Mouse (Mus musculus) liver, embryonic 13.5 days (tissue): Measurements from ENCODE around the gene Macf1. TPM values are rescaled to one million over a fixed set of nuclear protein-coding genes. Genes with fewer than 3 reads are reported as not detected.

Experiments used
- ATAC-seq: fragments of 200-750 bp; cut with Nextera tagmentation; 2 replicates; pipeline ENCODE4 v1.8.0; 2017; ENCODE audit warnings: low read depth, mild to moderate bottlenecking, moderate number of reproducible peaks, moderate library complexity
- DNase-seq: peaks from one replicate; pipeline ENCODE4 v3.0.0; 2022
- H3K27ac ChIP-seq: fragments of 300-500 bp; sonication (generic); 2 replicates; pipeline ENCODE4 v1.5.1; 2015; ENCODE audit warnings: moderate library complexity, mild to moderate bottlenecking, inconsistent platforms
- H3K27me3 ChIP-seq: fragments of 300-500 bp; sonication (generic); 2 replicates; pipeline ENCODE4 v1.6.1; 2015; ENCODE audit warnings: mild to moderate bottlenecking, inconsistent platforms
- H3K36me3 ChIP-seq: fragments of 300-500 bp; sonication (generic); 2 replicates; pipeline ENCODE4 v1.6.1; 2015; ENCODE audit warnings: mild to moderate bottlenecking, inconsistent platforms
- H3K4me1 ChIP-seq: fragments of 300-500 bp; sonication (generic); replicated peaks from 2 replicates; pipeline ENCODE4 v1.6.1; 2015; ENCODE audit warnings: inconsistent platforms
- H3K4me2 ChIP-seq: fragments of 300-500 bp; sonication (generic); 2 replicates; pipeline ENCODE4 v1.6.1; 2015; ENCODE audit warnings: inconsistent platforms, mild to moderate bottlenecking, moderate library complexity
- H3K4me3 ChIP-seq: fragments of 300-500 bp; sonication (generic); replicated peaks from 2 replicates; pipeline ENCODE4 v1.5.1; 2015; ENCODE audit warnings: mild to moderate bottlenecking, inconsistent platforms
- H3K9ac ChIP-seq: fragments of 300-500 bp; sonication (generic); 2 replicates; pipeline ENCODE4 v1.6.1; 2015; ENCODE audit warnings: mild to moderate bottlenecking, inconsistent platforms
- H3K9me3 ChIP-seq: fragments of 300-500 bp; sonication (generic); replicated peaks from 2 replicates; pipeline ENCODE4 v1.6.1; 2016; ENCODE audit warnings: inconsistent platforms
- WGBS: fragments of 180-500 bp; shearing (Covaris S2); methylation state at CpG from one replicate; pipeline ENCODE4 v1.1.7; 2015; ENCODE audit not compliant: insufficient replicate concordance; 5-methylcytosine and 5-hydroxymethylcytosine counted together
- polyA plus RNA-seq: library from polyadenylated mRNA; unstranded; fragments of >200 nt; fragmentation: Nextera tagmentation; extraction: Ambion mirVana; gene quantifications from 2 replicates; pipeline ENCODE4 v1.2.1, GENCODE M21; 2015

The Macf1 gene
- 9.5 and 9.8 TPM in 2 replicates for polyA plus RNA-seq

GRCm38 (mm10) chr4:123684260-123684659 is at the start of gene Macf1:
Gene Macf1, minus strand, starts transcription at chr4:123684360.
- 60% methylated on average over 3 of the region's 3 CpGs for WGBS
- 0 out of 2 replicates have a peak, but pooled peaks cover 12% of the 10 kb centered on the region for H3K4me1 ChIP-seq
- no peak within 1 kb of the TSS for H3K4me2 ChIP-seq
- H3K9ac ChIP-seq, result no peak within 1 kb of the TSS
- DNase-seq (no peak), ATAC-seq (no peak)
- H3K36me3 ChIP-seq, result no peaks in the 10 kb centered on the region
- peaks cover 54% of the 10 kb centered on the region for H3K27me3 ChIP-seq
- H3K4me3 ChIP-seq, result no peak within 1 kb of the TSS
- H3K27ac ChIP-seq, result no peak within 1 kb of the TSS
- H3K9me3 ChIP-seq, result no peaks in the 10 kb centered on the region

GRCm38 (mm10) chr4:123733532-123733931 is 49.4 kb upstream of the Macf1 start:
- H3K4me2 ChIP-seq, result no peak overlapping the region
- no peak overlapping the region for H3K9ac ChIP-seq
- no peaks in the 10 kb centered on the region for H3K4me1 ChIP-seq
- WGBS, result 83% methylated on average over 9 of the region's 9 CpGs
- ATAC-seq, result no peak
- no peaks in the 10 kb centered on the region for H3K9me3 ChIP-seq
- H3K27me3 ChIP-seq, result no peaks in the 10 kb centered on the region
- no peak for DNase-seq
- no peak overlapping the region for H3K27ac ChIP-seq
- H3K4me3 ChIP-seq, result no peak overlapping the region
- H3K36me3 ChIP-seq, result peaks cover 35% of the 10 kb centered on the region

DNA sequence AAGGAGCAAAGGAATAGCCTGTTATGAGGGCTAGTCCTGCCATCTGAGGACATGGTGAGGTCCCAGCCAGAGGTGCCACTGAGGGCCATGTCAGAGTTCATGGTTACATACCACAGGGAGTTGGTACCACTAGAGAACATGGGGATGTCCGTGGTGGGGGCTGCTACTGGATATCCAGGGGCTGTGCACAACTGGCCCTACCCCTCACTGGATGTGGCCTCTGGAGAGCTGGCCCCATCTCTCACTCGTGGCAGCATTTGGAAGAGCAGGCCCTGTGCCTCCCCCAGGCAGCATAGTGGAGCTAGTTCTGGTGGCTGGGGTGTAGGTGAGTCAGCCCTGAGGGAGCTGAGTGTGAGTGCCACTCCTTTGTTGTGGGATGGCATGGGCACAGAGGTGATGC is 48.8 kb upstream of the Macf1 start:
- Histone ChIP-seq H3K27me3 (no peaks in the 10 kb centered on the region), H3K9ac (no peak overlapping the region), H3K36me3 (peaks cover 28% of the 10 kb centered on the region), H3K4me3 (no peak overlapping the region), H3K9me3 (no peaks in the 10 kb centered on the region), H3K4me2 (no peak overlapping the region), H3K27ac (no peak overlapping the region), H3K4me1 (no peaks in the 10 kb centered on the region)
- DNase-seq (no peak), ATAC-seq (0 out of 2 replicates have a peak, but pooled peaks have one; percentile 15)
- WGBS, result 83% methylated on average over 2 of the region's 2 CpGs

- WGBS, result 85% methylated on average over 4 of the region's 4 CpGs
- peaks cover 25% of the 10 kb centered on the region for H3K36me3 ChIP-seq
- H3K4me1 ChIP-seq, result no peaks in the 10 kb centered on the region
- no peak overlapping the region for H3K4me2 ChIP-seq
- no peak overlapping the region for H3K27ac ChIP-seq
- no peak for ATAC-seq
- no peaks in the 10 kb centered on the region for H3K9me3 ChIP-seq
- no peak for DNase-seq
- H3K9ac ChIP-seq, result no peak overlapping the region
- no peak overlapping the region for H3K4me3 ChIP-seq
- H3K27me3 ChIP-seq, result no peaks in the 10 kb centered on the region
These were observed 48.2 kb upstream of the Macf1 start for GRCm38 (mm10) chr4:123732163-123732910.

DNA sequence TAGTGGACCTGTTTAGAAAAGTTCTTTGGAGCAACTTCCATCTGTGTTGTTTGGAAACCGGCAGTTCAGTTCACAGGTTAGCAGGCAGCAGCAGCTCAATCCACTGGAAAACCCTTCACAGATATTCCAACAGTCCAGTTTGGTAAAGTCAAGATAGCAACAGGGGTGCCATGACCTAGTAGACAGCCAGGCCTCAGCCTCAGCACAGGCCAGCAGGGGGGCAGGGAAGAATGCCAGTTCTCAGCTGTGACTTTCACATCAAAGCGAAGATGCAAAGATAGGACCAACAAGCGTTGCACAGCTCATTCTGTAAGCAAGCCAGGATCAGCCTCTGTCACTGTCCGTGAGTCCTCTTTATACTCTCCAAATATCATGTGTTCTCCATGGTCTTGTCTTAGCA is 37.6 kb upstream of the Macf1 start:
- H3K4me1 ChIP-seq, result peaks cover 13% of the 10 kb centered on the region
- H3K9me3 ChIP-seq, result no peaks in the 10 kb centered on the region
- no peak for DNase-seq
- no peak overlapping the region for H3K9ac ChIP-seq
- WGBS, result 83% methylated on average over 4 of the region's 4 CpGs
- no peak for ATAC-seq
- H3K36me3 ChIP-seq, result no peaks in the 10 kb centered on the region
- H3K4me2 ChIP-seq, result no peak overlapping the region
- no peak overlapping the region for H3K27ac ChIP-seq
- H3K27me3 ChIP-seq, result no peaks in the 10 kb centered on the region
- H3K4me3 ChIP-seq, result no peak overlapping the region

- WGBS, result 15% methylated on average over 7 of the region's 7 CpGs
- H3K9ac ChIP-seq, result peak overlapping the region; percentile 72
These were observed 34.2 kb upstream of the Macf1 start for GRCm38 (mm10) chr4:123718434-123718780.

DNA sequence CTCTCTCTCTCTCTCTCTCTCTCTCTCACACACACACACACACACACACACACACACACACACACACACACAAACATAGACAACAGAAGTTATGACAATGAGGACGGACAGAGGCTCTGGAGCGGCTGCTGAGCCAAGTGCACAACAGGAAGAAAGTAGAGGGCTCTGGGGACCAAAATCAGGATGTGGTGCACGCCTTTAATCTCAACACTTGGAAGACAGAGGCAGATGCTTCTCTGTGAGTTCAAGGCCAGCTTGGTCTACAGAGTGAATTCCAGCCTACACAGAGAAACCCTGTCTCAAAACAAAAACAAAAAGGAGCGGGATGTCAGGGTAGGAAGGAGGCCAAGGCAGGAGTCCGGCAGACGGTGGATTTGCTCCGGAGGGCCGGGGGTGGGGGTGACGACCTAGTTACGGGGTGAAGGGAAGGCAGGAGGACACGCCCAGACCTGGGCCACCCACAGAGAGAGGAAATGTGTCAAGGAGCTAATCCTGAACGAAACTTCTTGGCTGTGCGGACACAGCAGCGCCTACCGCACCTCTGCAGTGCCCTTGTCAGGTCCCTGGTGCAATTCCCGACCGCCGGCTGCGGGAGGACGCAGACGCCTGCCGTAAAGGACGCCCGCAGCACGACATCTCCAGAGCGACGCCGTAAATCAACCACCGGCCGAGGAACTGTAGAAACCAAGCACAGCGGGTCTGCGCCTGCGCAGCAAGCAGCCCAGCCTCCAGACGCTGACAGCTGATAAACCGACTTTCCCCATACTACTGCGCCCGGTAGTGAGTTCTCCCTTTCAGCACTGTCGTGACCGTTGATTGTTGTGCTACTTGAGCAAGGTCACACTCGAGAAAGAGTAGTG is 33.6 kb upstream of the Macf1 start, which contains the start of gene Ndufs5:
Gene Ndufs5 (minus strand): TSS at position 629 of the 860 bp plus-strand sequence.
- peak within 1 kb of the TSS; percentile 86 for H3K4me3 ChIP-seq
- peak within 1 kb of the TSS; percentile 87 for H3K27ac ChIP-seq
- ATAC-seq (peak; percentile 100), DNase-seq (peak; percentile 95)
- H3K27me3 ChIP-seq, result no peaks in the 10 kb centered on the region
- under 1% methylated on average over 40 of the region's 40 CpGs for WGBS
- peak within 1 kb of the TSS; percentile 78 for H3K4me2 ChIP-seq
- H3K4me1 ChIP-seq, result peaks cover 15% of the 10 kb centered on the region
- peaks cover 21% of the 10 kb centered on the region for H3K36me3 ChIP-seq
- H3K9me3 ChIP-seq, result no peaks in the 10 kb centered on the region
- H3K9ac ChIP-seq, result peak within 1 kb of the TSS; percentile 88

More at GRCm38 (mm10) chr4:123718434-123718780, 34.2 kb upstream of the Macf1 start:
- Histone ChIP-seq H3K4me1 (peaks cover 15% of the 10 kb centered on the region), H3K4me3 (peak overlapping the region; percentile 86), H3K27ac (peak overlapping the region; percentile 87), H3K9me3 (no peaks in the 10 kb centered on the region), H3K36me3 (peaks cover 21% of the 10 kb centered on the region), H3K4me2 (peak overlapping the region; percentile 78), H3K27me3 (no peaks in the 10 kb centered on the region)
- DNase-seq, result no peak
- peak; percentile 30 for ATAC-seq

DNA sequence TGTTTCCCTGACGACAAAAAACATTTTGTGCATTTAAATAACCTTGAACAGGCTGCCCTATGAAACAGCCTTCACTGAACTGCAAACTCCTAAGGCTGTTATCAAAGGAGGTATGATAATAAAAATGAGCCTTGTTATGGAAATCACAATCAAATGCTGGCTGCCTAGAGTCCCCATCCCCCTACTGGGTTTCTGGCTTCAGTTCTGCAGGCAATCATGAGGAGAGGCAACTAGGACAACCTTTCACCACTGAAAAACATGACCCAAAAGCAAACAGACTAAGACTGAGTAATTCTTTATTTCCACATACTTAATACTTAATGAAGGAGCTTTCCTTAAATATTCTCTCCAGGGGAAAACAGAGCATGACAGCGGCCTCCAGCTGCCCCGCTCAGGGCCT is 28.3 kb upstream of the Macf1 start:
- DNase-seq (no peak), ATAC-seq (no peak)
- Histone ChIP-seq H3K4me1 (peaks cover 6% of the 10 kb centered on the region), H3K9ac (no peak overlapping the region), H3K36me3 (peaks cover 28% of the 10 kb centered on the region), H3K4me2 (no peak overlapping the region), H3K27me3 (no peaks in the 10 kb centered on the region), H3K27ac (no peak overlapping the region), H3K4me3 (no peak overlapping the region), H3K9me3 (no peaks in the 10 kb centered on the region)
- WGBS, result 85% methylated on average over 3 of the region's 3 CpGs

DNA sequence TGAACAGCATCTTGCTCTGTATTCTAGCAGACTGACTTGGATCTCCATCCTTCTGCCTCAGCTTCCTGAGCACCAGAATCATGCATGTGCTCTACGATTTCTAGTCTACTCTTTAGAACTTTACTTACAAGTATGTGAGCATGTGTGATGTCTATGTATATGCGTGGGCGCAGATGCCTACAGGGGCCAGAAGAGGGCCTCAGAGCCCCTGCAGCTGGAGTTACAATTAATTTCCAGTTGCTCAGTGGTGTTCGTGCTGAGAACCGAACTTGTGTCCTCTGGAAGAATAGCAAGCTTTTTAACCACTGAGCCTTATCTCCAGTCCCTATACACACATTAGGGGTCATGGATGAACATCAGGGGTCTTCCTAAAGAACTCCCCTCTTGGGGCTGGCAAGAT is 23.2 kb upstream of the Macf1 start:
- ATAC-seq, result no peak
- H3K4me1 ChIP-seq, result no peaks in the 10 kb centered on the region
- no peak overlapping the region for H3K9ac ChIP-seq
- H3K36me3 ChIP-seq, result peaks cover 6% of the 10 kb centered on the region
- WGBS, result 79% methylated on average over 5 of the region's 5 CpGs
- H3K4me3 ChIP-seq, result no peak overlapping the region
- DNase-seq, result no peak
- 0 out of 2 replicates have a peak, but pooled peaks cover 4% of the 10 kb centered on the region for H3K27me3 ChIP-seq
- H3K4me2 ChIP-seq, result no peak overlapping the region
- no peak overlapping the region for H3K27ac ChIP-seq
- no peaks in the 10 kb centered on the region for H3K9me3 ChIP-seq

DNA sequence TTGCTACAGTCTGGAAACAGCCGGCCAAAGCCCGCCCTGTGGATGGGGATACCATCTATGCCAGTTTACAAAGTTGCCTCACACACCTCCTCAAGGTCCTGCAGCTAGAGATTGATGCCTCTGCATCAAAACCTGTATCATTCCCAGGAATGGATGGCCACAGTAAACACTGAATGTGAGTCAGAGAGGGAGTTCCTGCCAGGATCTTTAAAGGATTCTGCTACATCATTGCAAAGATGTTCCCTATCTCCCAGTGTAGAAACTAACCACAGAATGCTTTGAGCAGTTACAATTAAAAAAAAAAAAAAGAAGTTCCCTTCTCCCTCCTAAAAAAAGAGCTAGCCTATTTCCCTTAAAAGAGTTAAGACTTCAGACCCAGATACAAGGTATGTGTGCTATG is 21.2 kb upstream of the Macf1 start:
- H3K36me3 ChIP-seq, result no peaks in the 10 kb centered on the region
- H3K9ac ChIP-seq, result no peak overlapping the region
- no peak for DNase-seq
- no peak overlapping the region for H3K4me3 ChIP-seq
- H3K4me1 ChIP-seq, result no peaks in the 10 kb centered on the region
- no peak overlapping the region for H3K4me2 ChIP-seq
- ATAC-seq, result no peak
- H3K27ac ChIP-seq, result no peak overlapping the region
- 74% methylated on average over 2 of the region's 2 CpGs for WGBS
- H3K27me3 ChIP-seq, result 0 out of 2 replicates have a peak, but pooled peaks cover 4% of the 10 kb centered on the region
- no peaks in the 10 kb centered on the region for H3K9me3 ChIP-seq

DNA sequence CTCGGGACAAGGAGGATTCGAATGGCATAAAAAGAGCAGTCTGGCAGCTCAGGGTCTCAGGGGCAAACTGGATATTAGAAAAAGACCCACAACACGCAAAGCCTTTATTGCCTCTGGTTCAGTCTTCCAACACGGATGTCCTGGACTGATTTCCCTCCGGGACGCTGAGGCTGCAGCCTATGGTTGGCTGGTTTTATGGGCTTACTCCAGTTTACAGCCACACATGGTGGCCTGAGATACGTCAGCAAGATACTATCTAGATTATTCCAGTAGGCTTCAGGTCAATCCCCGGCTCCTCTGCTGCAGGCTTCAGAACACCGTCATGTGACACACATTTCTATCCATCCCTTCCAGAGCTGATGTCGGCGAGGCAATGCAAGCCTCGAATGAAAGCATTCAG is 9.2 kb upstream of the Macf1 start:
- Histone ChIP-seq H3K9me3 (no peaks in the 10 kb centered on the region), H3K9ac (no peak overlapping the region), H3K36me3 (no peaks in the 10 kb centered on the region), H3K4me1 (no peaks in the 10 kb centered on the region), H3K27ac (no peak overlapping the region), H3K27me3 (peaks cover 16% of the 10 kb centered on the region), H3K4me2 (no peak overlapping the region), H3K4me3 (no peak overlapping the region)
- DNase-seq (no peak), ATAC-seq (no peak)
- 72% methylated on average over 12 of the region's 12 CpGs for WGBS
